Mouse (Mus musculus) cerebellum, adult 8-10 months (tissue): Measurements from ENCODE around the gene Slc50a1.

Experiments
- DNase-seq: peaks from one replicate; pipeline ENCODE4 v3.0.0; 2022

Gene Slc50a1

DNA sequence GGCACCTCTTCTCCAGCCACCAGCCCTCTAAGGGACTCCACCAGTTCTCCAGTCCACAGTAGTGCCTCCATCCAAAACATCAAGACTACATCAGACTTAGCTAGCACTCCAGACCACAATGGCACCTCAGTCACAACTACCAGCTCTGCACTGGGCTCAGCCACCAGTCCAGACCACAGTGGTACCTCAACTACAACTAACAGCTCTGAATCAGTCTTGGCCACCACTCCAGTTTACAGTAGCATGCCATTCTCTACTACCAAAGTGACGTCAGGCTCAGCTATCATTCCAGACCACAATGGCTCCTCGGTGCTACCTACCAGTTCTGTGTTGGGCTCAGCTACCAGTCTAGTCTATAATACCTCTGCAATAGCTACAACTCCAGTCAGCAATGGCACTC is 39.8 kb downstream of the Slc50a1 start:
- no peak for DNase-seq

DNA sequence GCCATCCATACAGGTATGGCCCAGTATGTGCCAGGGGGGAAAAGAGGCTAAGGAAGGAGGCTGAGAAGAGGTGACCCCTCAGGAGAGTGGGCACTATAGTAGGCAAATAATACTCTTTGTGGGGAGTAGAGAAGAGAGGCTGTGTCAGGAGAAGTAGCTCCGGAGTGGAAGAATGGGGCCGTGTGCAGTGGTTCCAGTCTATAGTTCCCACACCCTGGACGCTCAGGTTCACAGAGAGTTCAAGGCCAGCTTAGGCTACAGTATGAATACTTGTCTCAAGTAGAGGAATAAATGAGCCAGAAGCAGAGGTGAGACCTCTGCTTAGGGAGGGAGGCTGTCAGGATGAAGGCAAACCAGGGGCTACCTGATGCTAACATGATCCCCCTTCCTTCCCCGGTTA is 41.1 kb downstream of the Slc50a1 start:
- no peak for DNase-seq

GRCm38 (mm10) chr3:89228836-89229235 is 41.5 kb downstream of the Slc50a1 start, which contains the start of gene Muc1:
Gene Muc1, plus strand, starts transcription at chr3:89229057.
- no peak for DNase-seq

- peak; percentile 86 for DNase-seq
Observed at GRCm38 (mm10) chr3:89228180-89228549, 42.2 kb downstream of the Slc50a1 start.

DNA sequence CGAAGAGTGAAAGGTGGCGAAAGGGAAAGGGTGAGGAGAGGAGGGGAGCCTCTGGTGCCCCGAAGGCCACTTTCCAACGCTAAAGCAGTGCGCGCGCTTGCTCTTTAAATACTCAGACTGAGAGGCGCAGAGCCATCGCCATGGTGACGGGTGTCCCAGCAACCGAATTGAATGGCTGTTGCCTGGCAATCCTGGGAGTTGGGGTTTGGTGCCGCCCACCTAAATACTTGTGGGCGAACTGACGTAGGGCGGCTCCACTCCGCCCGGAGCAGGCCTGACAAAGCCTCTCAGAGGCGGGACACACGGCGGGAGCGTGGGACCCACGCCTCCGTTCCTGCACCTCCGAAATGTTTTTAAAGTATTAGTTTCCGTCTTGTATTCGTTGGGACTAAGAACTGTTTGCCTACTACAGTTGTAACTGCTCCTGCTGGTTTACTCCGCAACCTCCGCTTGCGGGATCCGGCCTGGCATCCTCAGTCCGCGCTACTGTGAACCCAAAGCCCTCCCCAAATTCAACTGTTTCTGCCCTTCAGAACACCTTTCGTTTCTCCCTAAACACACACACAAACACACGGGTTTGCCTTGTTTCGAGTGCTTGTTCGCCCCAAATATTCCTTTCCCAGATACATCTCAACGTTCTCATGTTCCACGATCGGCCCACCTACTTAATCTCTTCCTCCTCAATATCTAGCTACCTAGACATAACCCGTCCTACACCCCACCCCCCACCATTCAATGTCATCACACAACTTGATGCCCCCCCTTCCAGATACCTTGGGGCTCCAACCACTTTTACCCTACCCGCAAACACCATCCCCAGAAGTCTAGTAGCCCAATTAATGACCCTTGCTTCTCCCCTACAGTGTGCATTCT is 42.8 kb downstream of the Slc50a1 start:
- no peak for DNase-seq

DNA sequence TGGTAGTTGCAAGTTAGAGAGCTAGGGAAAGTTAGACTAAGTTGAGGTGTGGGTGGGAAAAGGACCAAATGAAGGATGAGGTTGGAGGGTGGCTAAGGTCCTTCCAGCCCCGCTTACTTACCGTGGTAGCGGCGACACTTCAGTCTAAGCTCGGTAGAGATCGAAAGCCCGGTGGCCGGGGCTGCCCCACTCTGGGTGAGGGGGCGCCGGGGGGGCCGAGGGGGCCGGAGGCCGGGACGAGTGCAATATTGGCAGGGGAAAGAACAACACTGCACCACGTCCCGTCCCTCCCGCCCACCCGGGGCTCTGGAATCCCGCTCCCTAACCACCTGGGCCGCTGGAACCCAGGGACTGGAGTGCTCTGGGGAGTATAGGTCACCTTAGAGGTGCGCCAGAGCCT is 43.5 kb downstream of the Slc50a1 start, which contains the start of gene Mtx1:
Mtx1 (minus strand) TSS at position 189 of the 400 bp plus-strand sequence.
- no peak for DNase-seq

DNA sequence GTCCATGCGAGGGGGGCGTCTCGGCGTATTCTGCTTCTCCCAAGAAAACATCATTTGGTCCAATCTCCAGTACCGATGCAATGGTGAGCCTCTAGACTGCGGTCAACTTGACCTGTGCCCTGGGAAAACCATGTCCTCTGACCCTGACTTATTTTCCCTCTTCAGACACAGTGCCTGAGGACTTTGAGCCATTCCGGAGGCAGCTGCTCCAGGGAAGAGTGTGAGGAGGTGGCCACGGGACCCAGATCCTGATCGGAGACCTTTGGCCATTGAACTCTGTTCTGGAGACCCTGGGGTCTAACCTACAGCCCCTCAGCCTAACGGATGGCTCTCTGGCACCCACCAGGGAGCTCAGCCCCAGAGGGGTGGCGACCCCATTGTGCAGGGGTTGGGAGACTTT is 44.0 kb downstream of the Slc50a1 start:
- DNase-seq: no peak

- DNase-seq: no peak
Observed at GRCm38 (mm10) chr3:89225918-89226317, 44.5 kb downstream of the Slc50a1 start.

GRCm38 (mm10) chr3:89225321-89225815 is 45.0 kb downstream of the Slc50a1 start:
- no peak for DNase-seq

GRCm38 (mm10) chr3:89224796-89225195 is 45.6 kb downstream of the Slc50a1 start:
- no peak for DNase-seq

DNA sequence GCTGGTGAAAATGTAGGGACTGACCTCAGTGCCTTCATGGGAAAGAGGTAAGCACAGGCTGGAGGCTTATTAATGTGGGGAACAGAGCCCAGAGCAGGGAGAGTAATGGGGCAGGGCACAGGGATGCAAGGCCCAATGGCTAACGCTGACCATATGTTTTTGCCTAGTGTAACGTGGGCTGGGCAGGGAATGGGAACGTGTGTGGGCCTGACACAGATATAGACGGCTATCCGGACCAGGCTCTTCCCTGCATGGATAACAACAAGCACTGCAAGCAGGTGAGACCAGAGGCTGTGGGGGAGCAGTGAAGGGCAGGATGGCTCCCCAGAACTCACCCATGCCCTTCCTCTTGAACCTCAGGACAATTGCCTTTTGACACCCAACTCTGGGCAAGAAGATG is 49.2 kb downstream of the Slc50a1 start:
- no peak for DNase-seq

DNA sequence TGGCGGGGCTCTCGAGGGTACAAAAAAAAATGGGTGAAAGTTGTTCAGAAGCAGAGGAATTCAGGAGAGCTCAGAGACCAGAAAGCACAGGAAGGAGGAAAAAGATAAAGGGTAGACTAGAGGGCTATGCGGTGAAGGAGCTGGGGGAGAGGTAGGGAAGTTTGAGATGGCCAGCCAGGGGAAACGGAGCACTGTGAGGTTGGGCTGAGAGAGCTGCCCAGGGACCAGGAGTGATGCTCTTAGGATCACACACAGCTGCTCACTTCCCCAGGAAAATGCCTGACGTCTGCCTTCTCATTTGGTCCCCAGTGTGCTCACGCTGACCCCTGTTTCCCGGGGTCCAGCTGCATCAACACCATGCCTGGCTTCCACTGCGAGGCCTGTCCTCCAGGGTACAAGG is 50.8 kb downstream of the Slc50a1 start:
- no peak for DNase-seq

DNA sequence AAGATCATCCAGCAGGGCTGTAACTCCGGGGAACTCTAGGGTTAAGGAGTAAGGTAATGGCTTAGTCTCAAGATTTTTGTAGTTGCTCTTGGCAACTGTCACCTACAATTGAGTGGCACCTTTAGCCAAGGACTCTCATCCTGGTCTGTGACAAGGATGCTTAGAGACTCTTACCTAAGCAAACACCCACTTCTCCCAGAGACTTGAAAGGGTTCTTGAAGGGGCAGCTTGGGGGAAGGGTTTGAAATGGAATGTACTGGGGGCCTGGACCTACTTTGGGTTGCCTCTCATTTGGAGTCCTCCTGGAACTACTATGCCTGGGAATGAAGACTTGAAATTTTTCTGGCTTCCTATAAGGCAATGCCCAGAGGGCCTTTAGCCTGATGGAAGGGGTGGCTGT is 52.1 kb downstream of the Slc50a1 start:
- no peak for DNase-seq
